Mouse (Mus musculus) heart, embryonic 12.5 days (tissue): ENCODE measurements at regions not wholly inside any gene's neighbourhood (a gene's known extent, or its start where the extent isn't known, plus 50 kb on each side); places are given as distances from the start of the nearest gene placed in this dataset.

ENCODE experiments used
- ATAC-seq: fragments of 200-750 bp; cut with Nextera tagmentation; 2 replicates; pipeline ENCODE4 v1.8.0; 2017; ENCODE audit warnings: moderate TSS enrichment, moderate library complexity; ENCODE audit not compliant: insufficient number of reproducible peaks, low FRiP score
- H3K27ac ChIP-seq: fragments of 300-500 bp; sonication (generic); 2 replicates; pipeline ENCODE4 v1.5.1; 2016; ENCODE audit warnings: mild to moderate bottlenecking, moderate library complexity; ENCODE audit not compliant: poor library complexity, severe bottlenecking
- H3K27me3 ChIP-seq: fragments of 300-500 bp; sonication (generic); replicated peaks from 2 replicates; pipeline ENCODE4 v1.6.1; 2016; ENCODE audit warnings: mild to moderate bottlenecking, moderate library complexity
- H3K36me3 ChIP-seq: fragments of 300-500 bp; sonication (generic); 2 replicates; pipeline ENCODE4 v1.6.1; 2016; ENCODE audit warnings: mild to moderate bottlenecking, moderate library complexity
- H3K4me1 ChIP-seq: fragments of 300-500 bp; sonication (generic); replicated peaks from 2 replicates; pipeline ENCODE4 v1.6.1; 2016; ENCODE audit warnings: mild to moderate bottlenecking
- H3K4me2 ChIP-seq: fragments of 300-500 bp; sonication (generic); 2 replicates; pipeline ENCODE4 v1.6.1; 2016; ENCODE audit warnings: mild to moderate bottlenecking, moderate library complexity
- H3K4me3 ChIP-seq: fragments of 300-500 bp; sonication (generic); 2 replicates; pipeline ENCODE4 v1.5.1; 2016; ENCODE audit warnings: mild to moderate bottlenecking
- H3K9ac ChIP-seq: fragments of 300-500 bp; sonication (generic); 2 replicates; pipeline ENCODE4 v1.6.1; 2016; ENCODE audit warnings: mild to moderate bottlenecking, moderate library complexity
- H3K9me3 ChIP-seq: fragments of 300-500 bp; sonication (generic); replicated peaks from 2 replicates; pipeline ENCODE4 v1.6.1; 2016; ENCODE audit warnings: mild to moderate bottlenecking, moderate library complexity
- WGBS: fragments of 180-500 bp; shearing (Covaris S2); methylation state at CpG from one replicate; pipeline ENCODE4 v1.1.7; 2016; 5-methylcytosine and 5-hydroxymethylcytosine counted together

DNA sequence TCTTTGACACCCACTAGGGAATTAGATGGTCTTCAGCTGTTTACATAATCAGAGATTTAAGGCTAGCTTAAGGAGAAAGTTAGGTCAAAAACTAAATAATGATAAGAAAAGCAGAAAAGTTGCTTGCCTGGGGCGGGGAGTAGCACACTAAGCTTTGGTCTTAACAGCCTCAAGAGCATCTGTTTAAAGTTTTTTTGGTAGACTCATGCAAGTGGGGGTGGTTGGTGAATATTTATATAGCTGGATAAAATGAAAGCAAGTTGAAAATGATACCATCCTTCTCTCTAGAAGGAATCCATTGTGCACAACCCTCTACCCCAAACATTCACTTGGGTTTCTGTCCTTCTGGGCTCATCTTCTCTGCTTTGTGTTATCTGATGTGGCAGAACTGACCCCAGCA lies 85.3 kb upstream of the Lifr start:
- no peak for ATAC-seq
- Histone ChIP-seq H3K9ac (no peak overlapping the region), H3K4me3 (no peak overlapping the region), H3K27ac (no peak overlapping the region), H3K4me2 (no peak overlapping the region), H3K36me3 (no peaks in the 10 kb centered on the region), H3K9me3 (no peaks in the 10 kb centered on the region), H3K27me3 (no peaks in the 10 kb centered on the region), H3K4me1 (no peaks in the 10 kb centered on the region)
- 67% methylated on average over 1 of the region's 1 CpGs for WGBS

DNA sequence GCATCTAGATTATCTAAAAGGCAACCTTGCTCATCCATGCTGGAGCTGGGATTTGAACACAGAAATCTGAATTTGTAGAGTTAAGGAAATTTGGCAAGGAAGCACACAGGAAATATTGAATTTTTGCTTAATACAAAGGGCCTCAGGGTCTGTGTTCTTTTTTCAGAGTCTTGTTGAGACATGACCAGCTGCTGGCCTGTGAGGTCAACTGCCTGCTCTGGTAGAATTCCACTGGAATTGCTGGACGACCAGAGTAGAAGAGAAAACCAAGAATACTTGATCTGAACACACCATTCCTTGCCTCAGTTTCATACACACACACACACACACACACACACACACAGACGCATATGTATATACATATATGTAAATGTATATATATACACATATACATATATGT lies 84.1 kb upstream of the Lifr start:
- no peaks in the 10 kb centered on the region for H3K27me3 ChIP-seq
- no peak overlapping the region for H3K4me2 ChIP-seq
- H3K9ac ChIP-seq, result no peak overlapping the region
- H3K27ac ChIP-seq, result no peak overlapping the region
- H3K4me1 ChIP-seq, result peaks cover 4% of the 10 kb centered on the region; the same call in 1 of the 2 replicates
- no peaks in the 10 kb centered on the region for H3K36me3 ChIP-seq
- 0 out of 2 replicates have a peak, but pooled peaks cover 6% of the 10 kb centered on the region for H3K9me3 ChIP-seq
- no peak overlapping the region for H3K4me3 ChIP-seq
- 73% methylated on average over 2 of the region's 2 CpGs for WGBS
- ATAC-seq, result no peak

DNA sequence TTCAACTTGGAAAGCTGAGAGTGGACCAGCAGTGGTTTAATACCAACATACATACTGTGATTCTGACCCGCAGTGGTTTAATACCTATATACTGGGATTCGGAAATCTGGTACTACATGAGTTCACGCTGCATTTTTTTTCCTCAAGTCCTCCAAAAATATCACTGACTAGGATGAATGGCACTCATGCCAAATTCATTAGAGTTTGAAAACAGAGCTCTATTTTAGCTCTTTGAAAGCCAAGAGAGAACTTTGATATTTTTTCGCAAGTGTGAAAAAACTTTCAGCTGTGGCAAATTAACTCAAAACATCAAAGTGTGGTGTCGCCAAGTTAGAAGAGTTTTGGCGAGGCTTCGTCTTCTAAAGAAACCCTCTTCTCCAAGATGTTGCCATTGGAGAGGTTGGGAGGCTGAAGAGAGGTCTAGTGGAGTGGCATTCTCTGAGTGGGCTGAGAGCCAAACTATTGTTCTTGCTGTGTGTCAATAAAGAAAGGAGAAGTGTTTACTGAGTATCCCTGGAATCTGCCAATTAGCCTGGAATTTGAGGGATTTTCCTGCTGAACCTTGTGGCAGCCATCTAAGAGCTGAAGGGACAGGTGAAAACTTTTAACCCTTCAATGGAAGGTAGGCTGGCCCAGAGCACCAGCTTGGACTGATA lies 81.6 kb upstream of the Lifr start:
- H3K27me3 ChIP-seq, result no peaks in the 10 kb centered on the region
- H3K4me1 ChIP-seq, result peaks cover 9% of the 10 kb centered on the region; the same call in 1 of the 2 replicates
- 84% methylated on average over 7 of the region's 7 CpGs for WGBS
- peaks cover 6% of the 10 kb centered on the region; the same call in 1 of the 2 replicates for H3K9me3 ChIP-seq
- no peak overlapping the region for H3K27ac ChIP-seq
- no peak overlapping the region for H3K4me3 ChIP-seq
- H3K4me2 ChIP-seq, result no peak overlapping the region
- no peak overlapping the region for H3K9ac ChIP-seq
- no peak for ATAC-seq
- H3K36me3 ChIP-seq, result no peaks in the 10 kb centered on the region

DNA sequence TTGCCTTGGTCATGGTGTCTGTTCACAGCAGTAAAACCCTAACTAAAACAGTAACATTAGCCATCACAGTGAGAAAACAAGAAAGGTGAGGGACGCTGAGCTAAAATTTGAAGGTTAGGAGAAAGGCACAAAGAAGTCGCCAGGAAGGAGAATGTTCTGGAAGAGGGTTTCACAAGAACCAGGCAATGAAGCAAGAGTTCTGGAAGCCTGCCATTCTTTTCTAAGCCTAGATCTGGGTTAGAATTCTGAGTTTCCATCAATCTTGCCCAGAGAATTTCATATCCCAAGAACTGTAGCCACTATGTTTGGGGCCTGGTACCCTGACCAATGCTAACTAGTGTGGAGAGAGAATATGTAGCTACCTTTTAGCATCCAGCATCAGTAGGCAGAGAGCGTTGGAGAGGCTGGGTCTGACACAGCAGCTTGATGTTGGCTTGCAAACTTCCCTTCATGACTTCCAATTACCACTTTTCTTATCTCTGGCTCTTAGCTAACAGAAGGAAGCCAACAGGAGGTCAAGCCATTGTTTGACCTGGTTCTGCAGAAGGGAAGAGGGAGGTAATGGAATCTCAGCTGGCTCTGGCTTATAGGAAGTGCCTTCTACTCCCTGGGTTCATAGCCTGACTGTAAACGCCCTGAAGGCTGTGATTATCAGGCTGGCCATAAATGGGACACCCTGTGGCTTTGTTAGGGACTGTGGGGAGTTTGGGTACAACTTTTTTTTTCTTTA lies 79.3 kb upstream of the Lifr start:
- Histone ChIP-seq H3K4me3 (no peak overlapping the region), H3K27ac (no peak overlapping the region), H3K9ac (no peak overlapping the region), H3K27me3 (no peaks in the 10 kb centered on the region), H3K36me3 (no peaks in the 10 kb centered on the region), H3K4me2 (no peak overlapping the region), H3K4me1 (peaks cover 27% of the 10 kb centered on the region), H3K9me3 (peaks cover 6% of the 10 kb centered on the region; the same call in 1 of the 2 replicates)
- WGBS, result 67% methylated on average over 4 of the region's 4 CpGs
- no peak for ATAC-seq

DNA sequence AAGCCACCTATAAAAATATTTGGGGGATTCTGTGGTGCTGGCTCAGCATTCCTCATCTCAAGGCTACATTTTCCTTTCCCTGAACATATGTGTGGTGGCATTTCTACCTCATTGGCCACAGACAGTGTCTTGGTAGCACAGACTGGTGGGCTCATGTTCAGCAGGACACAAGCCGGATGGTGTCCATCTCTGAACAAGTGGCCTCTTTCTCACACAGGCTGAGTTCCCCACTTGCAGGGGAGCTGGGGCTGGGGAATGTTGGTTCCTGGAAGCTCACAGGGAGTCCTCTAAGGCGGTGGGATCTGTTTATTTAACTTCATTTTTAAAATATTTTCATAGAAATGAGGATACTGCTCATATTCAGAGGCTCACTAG lies 78.7 kb upstream of the Lifr start:
- H3K4me2 ChIP-seq, result no peak overlapping the region
- 59% methylated on average over 2 of the region's 2 CpGs for WGBS
- H3K9me3 ChIP-seq, result peaks cover 6% of the 10 kb centered on the region; the same call in 1 of the 2 replicates
- no peak overlapping the region for H3K4me3 ChIP-seq
- H3K9ac ChIP-seq, result no peak overlapping the region
- no peaks in the 10 kb centered on the region for H3K36me3 ChIP-seq
- peaks cover 32% of the 10 kb centered on the region for H3K4me1 ChIP-seq
- no peak overlapping the region for H3K27ac ChIP-seq
- H3K27me3 ChIP-seq, result no peaks in the 10 kb centered on the region
- ATAC-seq, result no peak

DNA sequence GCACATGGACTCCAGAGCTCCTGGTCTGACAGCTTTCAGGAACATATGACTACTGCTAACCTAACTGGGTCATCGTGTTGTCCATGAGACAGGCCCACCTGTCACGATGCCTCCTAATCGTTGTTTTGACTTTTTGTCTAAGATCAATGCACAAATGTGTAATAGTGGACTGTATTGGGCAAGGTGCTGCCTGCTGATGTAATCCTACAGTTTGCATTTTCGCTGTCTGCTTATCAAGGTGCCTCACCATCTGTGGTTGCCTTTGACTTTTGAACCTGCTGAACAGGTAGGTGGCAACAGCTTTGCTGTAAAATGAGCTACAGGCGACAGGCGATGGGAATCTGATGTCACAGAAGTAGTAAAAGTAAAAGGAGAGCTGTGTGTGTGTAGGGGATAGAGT lies 78.0 kb upstream of the Lifr start:
- H3K9me3 ChIP-seq, result peaks cover 6% of the 10 kb centered on the region; the same call in 1 of the 2 replicates
- no peaks in the 10 kb centered on the region for H3K36me3 ChIP-seq
- H3K9ac ChIP-seq, result no peak overlapping the region
- H3K27ac ChIP-seq, result no peak overlapping the region
- no peaks in the 10 kb centered on the region for H3K27me3 ChIP-seq
- peaks cover 36% of the 10 kb centered on the region for H3K4me1 ChIP-seq
- no peak overlapping the region for H3K4me2 ChIP-seq
- ATAC-seq, result no peak
- H3K4me3 ChIP-seq, result no peak overlapping the region
- 89% methylated on average over 6 of the region's 6 CpGs for WGBS

DNA sequence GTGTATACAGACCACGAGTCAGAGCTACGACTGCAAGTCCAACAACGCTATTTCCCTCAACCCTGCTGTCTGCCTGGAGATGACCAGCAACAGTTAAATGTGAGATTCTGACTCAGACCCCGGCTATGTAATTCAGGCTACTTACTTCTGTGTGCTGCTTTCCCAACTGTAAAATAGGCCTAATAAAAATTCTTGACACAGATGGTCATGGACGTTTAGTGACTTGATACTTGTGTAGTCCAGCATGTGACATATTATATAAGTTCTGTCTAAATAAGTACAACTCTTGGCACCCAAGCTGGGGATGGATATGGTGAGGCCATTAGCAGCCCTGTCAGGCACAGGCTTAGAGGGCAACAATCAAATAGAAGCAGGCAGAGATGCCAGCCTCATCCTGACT lies 77.4 kb upstream of the Lifr start:
- no peak overlapping the region for H3K4me2 ChIP-seq
- H3K4me3 ChIP-seq, result no peak overlapping the region
- H3K9ac ChIP-seq, result no peak overlapping the region
- H3K27ac ChIP-seq, result no peak overlapping the region
- 75% methylated on average over 5 of the region's 5 CpGs for WGBS
- H3K27me3 ChIP-seq, result no peaks in the 10 kb centered on the region
- H3K36me3 ChIP-seq, result no peaks in the 10 kb centered on the region
- peaks cover 6% of the 10 kb centered on the region; the same call in 1 of the 2 replicates for H3K9me3 ChIP-seq
- peaks cover 40% of the 10 kb centered on the region for H3K4me1 ChIP-seq
- no peak for ATAC-seq

DNA sequence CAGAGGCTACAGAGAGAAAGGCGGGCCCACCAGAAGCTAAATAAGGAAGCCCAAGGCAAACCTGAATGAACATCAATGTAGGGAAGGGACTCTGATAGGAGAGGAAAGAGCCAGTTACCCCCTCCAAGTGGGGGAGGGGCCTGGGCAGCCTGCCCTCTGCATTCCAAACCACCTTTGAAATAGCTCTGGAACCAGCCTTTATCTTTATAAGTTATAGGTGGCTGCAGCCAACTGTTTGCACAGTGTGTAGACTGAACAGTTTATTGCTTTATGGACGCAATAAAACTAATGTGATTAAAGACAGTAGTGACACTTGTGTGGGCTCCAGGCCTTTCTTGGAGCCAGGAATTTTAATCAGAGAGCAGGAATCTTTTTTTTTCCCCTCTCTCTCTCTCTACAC lies 75.4 kb upstream of the Lifr start:
- no peak for ATAC-seq

DNA sequence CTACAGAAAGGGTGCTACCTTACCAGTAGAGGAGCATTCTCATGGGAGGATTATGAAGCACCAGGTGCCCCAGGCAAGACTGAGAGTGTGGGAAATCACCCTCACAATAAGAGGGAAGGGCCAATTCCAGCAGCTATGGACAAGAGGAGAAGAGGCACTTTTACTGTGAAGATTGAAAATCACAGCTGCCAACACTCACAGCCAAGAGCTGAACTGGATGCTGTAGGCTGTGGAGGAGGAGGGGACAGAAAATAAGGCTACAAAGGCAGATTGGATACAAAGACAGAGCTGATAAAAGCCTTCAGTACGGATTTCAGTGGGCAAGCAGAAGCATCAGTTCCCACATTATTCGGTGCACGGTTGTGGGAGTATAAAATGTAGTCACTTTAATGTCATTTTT lies 74.4 kb upstream of the Lifr start:
- Histone ChIP-seq H3K9ac (no peak overlapping the region), H3K9me3 (no peaks in the 10 kb centered on the region; the same call in 1 of the 2 replicates), H3K4me3 (no peak overlapping the region), H3K36me3 (no peaks in the 10 kb centered on the region), H3K4me2 (no peak overlapping the region), H3K27me3 (no peaks in the 10 kb centered on the region), H3K27ac (no peak overlapping the region), H3K4me1 (peaks cover 39% of the 10 kb centered on the region)
- WGBS, result 30% methylated on average over 3 of the region's 3 CpGs
- no peak for ATAC-seq

More for the DNA sequence above, 75.4 kb upstream of the Lifr start:
- no peak overlapping the region for H3K27ac ChIP-seq
- H3K9ac ChIP-seq, result no peak overlapping the region
- no peaks in the 10 kb centered on the region for H3K27me3 ChIP-seq
- no peak overlapping the region for H3K4me2 ChIP-seq
- peaks cover 40% of the 10 kb centered on the region for H3K4me1 ChIP-seq
- H3K4me3 ChIP-seq, result no peak overlapping the region
- peaks cover 6% of the 10 kb centered on the region; the same call in 1 of the 2 replicates for H3K9me3 ChIP-seq
- H3K36me3 ChIP-seq, result no peaks in the 10 kb centered on the region
- 42% methylated on average over 2 of the region's 2 CpGs for WGBS

DNA sequence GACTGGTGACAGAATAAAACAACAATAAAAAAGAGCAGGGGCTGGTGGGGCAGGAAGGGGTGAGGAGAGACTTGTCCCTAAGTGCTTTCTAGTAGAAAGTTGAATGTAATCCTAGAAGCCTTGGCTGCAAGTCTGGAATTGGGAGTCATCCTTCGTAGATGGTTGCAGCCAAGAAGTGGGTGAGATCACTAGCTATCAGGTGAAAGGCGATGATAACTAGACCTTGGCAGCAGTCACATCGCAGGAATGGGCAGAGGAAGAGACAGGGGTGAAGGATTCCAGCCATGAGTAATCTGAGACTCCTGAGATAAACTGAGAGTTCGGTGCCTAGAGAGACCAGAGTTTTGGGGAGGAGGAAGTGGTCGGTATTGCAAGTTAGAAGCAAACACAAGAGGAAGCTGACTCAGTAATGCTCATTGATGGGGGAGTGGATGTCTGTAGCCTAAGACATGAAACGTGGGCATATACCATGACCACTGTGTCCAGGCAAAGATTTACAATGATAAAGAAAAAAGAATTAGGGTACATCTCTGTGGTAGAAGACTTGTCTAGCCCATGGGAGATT lies 73.1 kb upstream of the Lifr start:
- Histone ChIP-seq H3K9me3 (no peaks in the 10 kb centered on the region), H3K4me1 (peaks cover 31% of the 10 kb centered on the region), H3K9ac (no peak overlapping the region), H3K36me3 (no peaks in the 10 kb centered on the region), H3K4me2 (no peak overlapping the region), H3K27ac (no peak overlapping the region), H3K27me3 (no peaks in the 10 kb centered on the region), H3K4me3 (no peak overlapping the region)
- ATAC-seq, result no peak
- 11% methylated on average over 6 of the region's 6 CpGs for WGBS

DNA sequence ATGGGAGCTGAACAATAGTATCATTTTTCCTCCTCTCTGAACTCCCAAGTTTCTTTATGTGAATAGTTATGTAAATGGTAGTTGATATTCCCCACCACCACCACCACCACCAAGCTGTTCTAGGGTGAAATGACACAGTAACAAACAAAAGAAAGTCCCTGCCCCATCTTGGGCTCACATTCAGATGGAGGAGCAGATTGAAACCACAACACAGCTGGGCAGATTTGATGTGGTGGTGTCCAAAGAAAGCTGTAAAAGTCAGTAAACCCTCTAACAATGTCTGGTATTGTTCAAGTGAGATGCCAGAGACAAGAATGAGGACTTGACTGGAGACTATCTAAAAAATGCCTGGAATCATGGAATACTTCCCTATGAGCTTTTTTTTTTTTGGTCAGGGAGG lies 67.8 kb upstream of the Lifr start:
- H3K4me1 ChIP-seq, result peaks cover 7% of the 10 kb centered on the region
- H3K4me2 ChIP-seq, result no peak overlapping the region
- no peak overlapping the region for H3K27ac ChIP-seq
- no peak overlapping the region for H3K4me3 ChIP-seq
- peaks cover 2% of the 10 kb centered on the region; the same call in 1 of the 2 replicates for H3K9me3 ChIP-seq
- ATAC-seq, result no peak
- H3K27me3 ChIP-seq, result no peaks in the 10 kb centered on the region
- no peak overlapping the region for H3K9ac ChIP-seq
- H3K36me3 ChIP-seq, result no peaks in the 10 kb centered on the region
